Mouse (Mus musculus) C3H10T1/2 (cell line): Measurements from ENCODE around the gene Osbpl8. TPM values are rescaled to one million over a fixed set of nuclear protein-coding genes. Genes with fewer than 3 reads are reported as not detected.

Experiments used
- polyA plus RNA-seq, 2 experiments: library from polyadenylated mRNA; unstranded; fragments of >200 nt; fragmentation: generic; extraction: Trizol; gene quantifications; one replicate each; pipeline ENCODE4 v1.2.1; 2012; ENCODE audit warnings: missing spikeins in 2 of 2

The Osbpl8 gene
- 1 to 10 TPM in 1 of 2 experiments, under 1 TPM in 1; 0.14 to 1.8 TPM for polyA plus RNA-seq

GRCm38 (mm10) chr10:111164304-111165218 lies at the start of gene Osbpl8:
Osbpl8 (plus strand) TSS chr10:111164752.

GRCm38 (mm10) chr10:111298140-111299098 lies 133.9 kb downstream of the Osbpl8 start, which contains the start of gene Bbs10:
Bbs10 (plus strand) TSS chr10:111298679.

Other genes with a start within 250 kb of the Osbpl8 start
- gene Csrp2, start 245.0 kb upstream of the Osbpl8 start, polyA plus RNA-seq: 1,000 to 10,000 TPM in 1 of 2 experiments, 100 to 1,000 TPM in 1; 501 to 1,125 TPM
- gene Zdhhc17, start 154.6 kb upstream of the Osbpl8 start, polyA plus RNA-seq: 1 to 10 TPM in 1 of 2 experiments, under 1 TPM in 1; 0.21 to 5.7 TPM
- gene Bbs10, start 133.9 kb downstream of the Osbpl8 start, polyA plus RNA-seq: 1 to 10 TPM in 1 of 2 experiments, under 1 TPM in 1; 0.28 to 3.3 TPM